Mouse (Mus musculus): ENCODE data around the gene Fbxo17. TPM values are rescaled to one million over a fixed set of nuclear protein-coding genes. Genes with fewer than 3 reads are reported as not detected.

Gene Fbxo17
- polyA plus RNA-seq, 1 experiment from 2014 or later, result 21.6 TPM

DNA sequence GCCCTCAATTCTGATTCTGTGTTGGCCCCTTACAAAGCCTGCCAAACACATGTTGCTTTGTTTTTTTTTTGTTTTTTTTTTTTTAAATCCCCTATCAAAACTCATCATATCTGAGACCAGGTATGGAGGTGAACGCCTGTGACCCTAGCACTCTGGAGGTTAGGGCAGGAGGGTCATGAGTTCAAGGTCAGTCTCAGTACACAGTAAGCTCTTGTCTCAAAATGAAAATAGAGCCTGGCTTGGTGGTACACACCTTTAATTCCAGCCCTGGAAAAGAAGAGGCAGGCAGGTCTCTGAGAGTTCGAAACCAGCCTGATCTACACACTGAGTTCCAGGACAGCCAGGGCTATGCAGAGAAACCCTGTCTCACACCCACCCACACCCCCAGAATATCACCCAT is 3.0 kb downstream of the Fbxo17 start:
- no peak overlapping the region for H3K9ac ChIP-seq
- WGBS, result 76% methylated on average over 2 of the region's 2 CpGs
- no peak overlapping the region for H3K27ac ChIP-seq
- H3K36me3 ChIP-seq, result peaks cover 5% of the 10 kb centered on the region
- no peak overlapping the region for H3K4me3 ChIP-seq
- H3K4me2 ChIP-seq, result no peak overlapping the region
- H3K27me3 ChIP-seq, result no peaks in the 10 kb centered on the region
- ATAC-seq (ENCODE audit: insufficient number of reproducible peaks, insufficient read depth, low FRiP score, low TSS enrichment, low read depth), result no peak
- H3K9me3 ChIP-seq, result no peaks in the 10 kb centered on the region
- H3K4me1 ChIP-seq, result peaks cover 18% of the 10 kb centered on the region

DNA sequence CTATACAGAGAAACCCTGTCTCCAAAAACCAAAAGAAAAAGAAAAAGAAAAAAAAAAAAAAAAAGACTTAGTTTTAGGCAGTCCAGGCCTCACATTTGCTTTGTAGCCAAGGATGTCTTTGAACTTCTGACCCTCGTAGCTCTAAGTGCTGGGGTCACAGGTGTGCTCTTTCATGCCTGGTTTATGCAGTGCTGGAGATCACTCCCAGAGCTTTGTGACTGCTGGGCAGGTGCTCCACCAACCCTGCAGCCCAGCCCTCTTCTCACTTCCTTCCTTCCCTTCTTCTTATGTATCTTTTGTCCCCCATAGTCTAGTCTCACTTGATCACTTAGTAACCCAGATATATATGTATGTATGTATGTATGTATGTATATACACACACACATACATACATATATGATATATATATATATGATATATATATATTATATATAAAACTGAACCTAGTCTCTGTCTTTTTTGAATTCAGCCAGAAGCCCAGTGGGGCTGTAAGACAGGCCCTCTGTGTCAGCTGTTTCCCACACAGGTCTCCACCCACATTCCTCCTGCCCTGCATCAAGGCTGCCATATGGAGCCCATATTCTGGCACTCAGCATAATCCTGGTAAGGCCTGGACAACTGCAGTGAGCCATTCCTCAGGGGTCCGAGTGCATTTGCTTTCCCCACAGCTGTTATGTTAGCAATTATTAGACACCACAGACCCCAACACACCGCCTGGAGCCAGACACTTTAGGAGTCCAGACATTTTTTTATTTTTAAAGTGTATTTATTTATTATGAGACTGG is 4.3 kb downstream of the Fbxo17 start:
- Histone ChIP-seq H3K4me1 (peaks cover 13% of the 10 kb centered on the region), H3K27ac (no peak overlapping the region; the same call in 1 of the 2 replicates), H3K9ac (no peak overlapping the region), H3K9me3 (no peaks in the 10 kb centered on the region), H3K27me3 (no peaks in the 10 kb centered on the region), H3K4me3 (no peak overlapping the region), H3K4me2 (no peak overlapping the region), H3K36me3 (peaks cover 13% of the 10 kb centered on the region)
- no peak for ATAC-seq (ENCODE audit: insufficient number of reproducible peaks, insufficient read depth, low FRiP score, low TSS enrichment, low read depth)
- 51% methylated on average over 3 of the region's 3 CpGs for WGBS

DNA sequence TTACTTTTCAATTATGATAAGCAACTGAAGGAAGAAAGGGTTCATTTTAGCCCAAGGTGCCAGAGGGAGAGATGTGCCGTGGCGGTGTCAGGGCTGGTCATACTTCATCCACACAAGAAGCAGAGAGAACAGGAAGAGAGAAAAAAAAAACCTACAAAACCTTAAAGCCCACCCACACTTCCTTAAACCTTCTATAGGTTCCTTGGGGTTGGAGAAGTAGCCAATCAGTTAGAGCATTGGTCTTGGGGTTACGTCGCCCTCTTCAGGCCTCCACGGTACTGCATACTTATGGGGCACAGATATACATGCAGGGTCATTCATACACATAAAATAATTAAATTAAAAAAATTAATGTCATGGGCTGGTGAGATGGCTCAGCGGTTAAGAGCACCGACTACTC is 5.5 kb downstream of the Fbxo17 start:
- no peak overlapping the region for H3K4me3 ChIP-seq
- no peak overlapping the region for H3K9ac ChIP-seq
- no peak overlapping the region for H3K4me2 ChIP-seq
- no peaks in the 10 kb centered on the region for H3K27me3 ChIP-seq
- 93% methylated on average over 7 of the region's 7 CpGs for WGBS
- ATAC-seq (ENCODE audit: insufficient number of reproducible peaks, insufficient read depth, low FRiP score, low TSS enrichment, low read depth), result no peak
- peaks cover 13% of the 10 kb centered on the region for H3K4me1 ChIP-seq
- H3K36me3 ChIP-seq, result peaks cover 13% of the 10 kb centered on the region
- no peak overlapping the region for H3K27ac ChIP-seq
- no peaks in the 10 kb centered on the region for H3K9me3 ChIP-seq

DNA sequence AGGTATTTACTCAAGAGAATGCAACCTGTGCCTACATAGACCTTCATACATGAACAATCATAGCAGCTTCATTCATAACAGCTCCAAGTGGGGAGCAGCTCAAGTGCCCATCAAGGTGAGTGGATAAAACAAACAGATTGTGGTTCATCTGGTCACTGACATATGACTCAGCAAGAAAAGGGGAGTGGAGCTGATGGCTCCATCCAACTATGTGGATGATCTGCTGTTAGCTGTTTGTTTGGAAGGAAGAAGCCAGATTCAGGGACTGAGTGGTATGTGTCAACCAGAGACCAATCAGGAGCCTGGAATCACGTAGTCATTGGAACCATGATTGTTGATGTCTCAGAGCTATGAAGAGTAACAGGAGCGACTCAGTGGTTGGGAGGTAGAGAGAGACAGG is 8.0 kb downstream of the Fbxo17 start:
- no peak overlapping the region for H3K4me3 ChIP-seq
- 0 out of 2 replicates have a peak, but pooled peaks cover 4% of the 10 kb centered on the region for H3K4me1 ChIP-seq
- H3K9ac ChIP-seq, result no peak overlapping the region
- ATAC-seq (ENCODE audit: insufficient number of reproducible peaks, insufficient read depth, low FRiP score, low TSS enrichment, low read depth), result no peak
- H3K27me3 ChIP-seq, result no peaks in the 10 kb centered on the region
- no peak overlapping the region for H3K4me2 ChIP-seq
- no peaks in the 10 kb centered on the region for H3K9me3 ChIP-seq
- peaks cover 13% of the 10 kb centered on the region for H3K36me3 ChIP-seq
- 92% methylated on average over 2 of the region's 2 CpGs for WGBS
- H3K27ac ChIP-seq, result no peak overlapping the region

DNA sequence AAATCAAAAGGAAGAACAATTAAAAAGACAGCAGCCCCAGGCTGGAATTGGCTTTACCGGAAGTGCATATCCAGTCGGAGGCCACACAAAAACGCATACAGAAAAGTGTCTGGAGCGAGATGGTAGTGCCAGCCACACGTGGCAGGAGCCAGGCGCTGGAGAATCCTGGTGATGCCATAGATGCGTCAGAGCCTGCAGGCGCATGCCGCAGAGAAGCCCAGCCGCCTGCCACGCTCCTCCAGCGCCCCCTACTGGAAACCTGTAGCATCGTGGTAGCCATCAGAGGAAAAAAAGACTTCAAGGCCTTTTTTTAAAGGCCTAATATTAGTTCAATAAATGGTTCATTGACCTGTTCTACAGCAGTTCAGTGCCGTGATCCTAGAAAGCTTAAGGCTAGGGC is 10.0 kb downstream of the Fbxo17 start:
- WGBS, result 7% methylated on average over 14 of the region's 14 CpGs
- Histone ChIP-seq H3K4me2 (peak overlapping the region; percentile 37), H3K4me1 (0 out of 2 replicates have a peak, but pooled peaks cover 4% of the 10 kb centered on the region), H3K4me3 (0 out of 2 replicates have a peak overlapping the region, but pooled peaks have one; percentile 9), H3K36me3 (peaks cover 23% of the 10 kb centered on the region), H3K27me3 (no peaks in the 10 kb centered on the region), H3K27ac (no peak overlapping the region), H3K9ac (no peak overlapping the region), H3K9me3 (no peaks in the 10 kb centered on the region; the same call in 1 of the 2 replicates)
- no peak for ATAC-seq (ENCODE audit: insufficient number of reproducible peaks, insufficient read depth, low FRiP score, low TSS enrichment, low read depth)

DNA sequence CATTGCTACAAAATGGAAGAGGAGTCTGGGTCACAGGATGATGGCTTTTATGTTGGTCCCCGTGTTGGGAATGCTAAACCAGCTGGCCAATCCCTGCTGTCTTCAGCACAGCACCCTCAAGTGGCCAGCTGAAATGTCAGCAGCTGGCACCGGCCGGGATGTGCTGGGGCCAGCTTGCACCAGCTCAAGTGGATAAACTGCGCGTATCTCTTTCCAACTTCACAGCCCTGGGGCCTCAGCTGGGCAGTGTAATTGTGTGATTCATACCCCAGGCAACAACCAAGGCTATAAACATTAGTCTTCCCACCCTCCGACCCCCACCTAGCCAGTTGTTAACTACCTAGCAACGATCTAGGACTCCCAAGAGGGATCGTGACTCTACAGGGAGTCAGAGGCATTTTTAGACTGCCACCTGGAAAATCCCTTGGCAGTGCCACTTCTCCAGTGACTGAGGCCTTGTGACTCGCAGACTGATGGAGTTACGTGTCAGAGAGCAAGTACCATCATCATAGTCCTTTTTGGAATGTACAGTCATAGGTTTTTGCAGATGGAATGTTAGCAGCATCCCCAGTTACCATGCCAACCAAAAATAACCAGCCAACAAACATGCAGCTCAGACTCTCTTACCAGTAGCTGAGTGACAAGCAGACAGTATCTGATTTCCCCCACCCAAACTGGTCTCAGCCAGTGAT is 11.2 kb downstream of the Fbxo17 start:
- Histone ChIP-seq H3K9me3 (no peaks in the 10 kb centered on the region; the same call in 1 of the 2 replicates), H3K4me1 (peaks cover 10% of the 10 kb centered on the region), H3K4me3 (no peak overlapping the region), H3K4me2 (no peak overlapping the region), H3K27me3 (peaks cover 5% of the 10 kb centered on the region), H3K36me3 (peaks cover 23% of the 10 kb centered on the region), H3K27ac (no peak overlapping the region), H3K9ac (no peak overlapping the region)
- 59% methylated on average over 10 of the region's 10 CpGs for WGBS
- no peak for ATAC-seq (ENCODE audit: insufficient number of reproducible peaks, insufficient read depth, low FRiP score, low TSS enrichment, low read depth)

DNA sequence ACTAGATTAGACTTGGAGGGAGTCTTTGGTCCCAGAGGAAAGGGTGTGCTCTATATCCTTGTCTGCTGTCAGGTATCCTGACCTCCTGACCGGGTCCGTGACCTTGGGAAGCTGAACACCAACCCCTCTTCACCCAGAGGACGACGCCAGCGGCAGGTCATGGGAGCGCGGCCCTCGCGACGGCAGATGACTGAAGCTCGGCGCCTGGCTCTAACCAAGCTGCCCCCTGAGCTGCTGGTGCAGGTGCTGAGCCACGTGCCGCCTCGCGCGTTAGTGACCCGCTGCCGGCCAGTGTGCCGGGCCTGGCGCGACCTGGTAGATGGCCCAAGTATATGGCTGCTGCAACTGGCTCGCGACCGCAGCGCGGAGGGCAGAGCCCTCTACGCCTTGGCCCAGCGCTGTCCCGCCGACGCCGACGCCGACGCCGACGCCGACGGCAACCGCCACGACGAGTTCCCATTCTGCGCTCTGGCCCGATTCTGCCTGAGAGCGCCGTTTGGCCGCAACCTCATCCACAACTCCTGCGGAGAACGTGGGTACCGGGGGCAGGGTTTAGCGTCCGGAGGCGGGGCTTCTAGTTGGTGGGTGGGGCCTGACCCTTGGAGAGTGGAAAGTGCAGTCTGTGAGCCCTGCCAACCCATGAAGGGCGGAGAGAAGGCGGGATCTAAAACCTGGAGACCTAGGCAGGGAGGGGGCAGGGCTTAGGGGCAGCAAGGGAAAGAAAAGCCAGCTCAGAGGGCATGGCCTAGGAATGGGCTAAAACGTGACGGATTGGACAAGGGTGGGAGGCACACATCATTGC is 15.9 kb downstream of the Fbxo17 start:
- Histone ChIP-seq H3K4me3 (peak overlapping the region; percentile 49), H3K4me1 (peaks cover 12% of the 10 kb centered on the region), H3K27ac (peak overlapping the region; percentile 16; the same call in 1 of the 2 replicates), H3K36me3 (peaks cover 36% of the 10 kb centered on the region), H3K9me3 (no peaks in the 10 kb centered on the region; the same call in 1 of the 2 replicates), H3K4me2 (peak overlapping the region; percentile 84), H3K27me3 (peaks cover 5% of the 10 kb centered on the region), H3K9ac (peak overlapping the region; percentile 69)
- peak; percentile 70 for ATAC-seq (ENCODE audit: insufficient number of reproducible peaks, insufficient read depth, low FRiP score, low TSS enrichment, low read depth)
- 3% methylated on average over 58 of the region's 58 CpGs for WGBS

DNA sequence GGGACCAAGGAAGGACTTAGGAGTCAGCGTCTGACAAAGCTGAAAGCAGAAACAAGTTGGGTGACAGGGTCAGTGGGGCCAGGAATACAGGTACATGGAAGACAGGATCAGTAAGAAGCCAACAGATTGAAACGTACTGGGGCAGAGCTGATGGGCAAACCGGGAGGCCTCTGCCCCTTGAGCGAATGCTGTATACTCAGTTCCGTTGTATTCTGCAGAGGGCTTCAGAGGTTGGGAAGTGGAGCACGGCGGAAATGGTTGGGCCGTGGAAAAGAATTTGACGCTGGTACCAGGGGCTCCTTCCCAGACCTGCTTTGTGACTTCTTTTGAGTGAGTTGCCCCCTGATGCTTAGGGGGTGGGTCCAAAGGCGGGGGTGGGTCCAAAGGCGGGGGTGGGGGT is 16.6 kb downstream of the Fbxo17 start:
- Histone ChIP-seq H3K4me1 (peaks cover 12% of the 10 kb centered on the region), H3K9ac (peak overlapping the region; percentile 69; the same call in 1 of the 2 replicates), H3K4me3 (peak overlapping the region; percentile 49), H3K36me3 (peaks cover 43% of the 10 kb centered on the region), H3K9me3 (no peaks in the 10 kb centered on the region; the same call in 1 of the 2 replicates), H3K27ac (peak overlapping the region; percentile 16; the same call in 1 of the 2 replicates), H3K27me3 (peaks cover 5% of the 10 kb centered on the region), H3K4me2 (peak overlapping the region; percentile 84)
- no peak for ATAC-seq (ENCODE audit: insufficient number of reproducible peaks, insufficient read depth, low FRiP score, low TSS enrichment, low read depth)
- WGBS, result 17% methylated on average over 11 of the region's 11 CpGs

DNA sequence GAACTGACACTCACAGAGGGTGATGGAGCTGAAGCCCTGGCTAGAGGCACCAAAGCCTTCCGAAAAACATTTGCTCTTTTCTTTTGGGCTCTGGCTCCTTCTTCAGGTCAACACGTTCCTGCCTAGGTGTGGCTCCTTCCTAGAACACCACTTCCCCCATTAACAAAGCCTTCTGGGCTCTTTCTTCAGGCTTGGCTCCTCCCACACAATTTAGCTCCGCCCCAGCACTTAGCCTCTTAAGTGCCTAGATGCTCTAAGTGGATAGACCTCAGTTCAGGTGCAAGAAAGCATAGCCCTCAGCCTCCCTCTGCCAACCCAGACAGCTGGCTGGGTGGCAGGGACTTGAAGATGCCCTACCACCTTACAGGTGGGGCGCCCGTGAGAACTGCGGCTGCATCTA is 19.1 kb downstream of the Fbxo17 start:
- ATAC-seq (ENCODE audit: insufficient number of reproducible peaks, insufficient read depth, low FRiP score, low TSS enrichment, low read depth), result no peak
- WGBS, result 86% methylated on average over 6 of the region's 6 CpGs
- H3K4me2 ChIP-seq, result no peak overlapping the region

DNA sequence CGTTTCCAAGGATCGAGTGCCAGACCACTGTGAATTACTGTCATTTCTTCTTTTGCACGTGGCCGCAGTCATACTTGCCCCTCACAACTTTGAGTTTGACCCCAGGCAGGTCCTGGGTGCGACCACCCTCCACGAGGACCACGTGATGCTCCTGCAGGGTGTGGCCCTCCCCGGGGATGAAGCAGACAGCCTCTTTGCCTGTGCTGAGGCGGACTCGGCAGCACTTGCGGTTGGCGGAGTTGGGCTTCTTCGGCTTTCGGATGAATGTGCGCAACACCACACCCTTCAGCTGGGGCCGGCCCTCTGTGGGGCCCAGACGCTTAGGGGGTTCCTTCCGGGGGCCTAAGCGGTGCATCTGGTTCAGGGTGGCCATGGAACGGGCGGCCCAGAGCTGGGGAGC is 23.2 kb downstream of the Fbxo17 start:
- Histone ChIP-seq H3K9me3 (no peaks in the 10 kb centered on the region), H3K4me3 (no peak overlapping the region), H3K36me3 (peaks cover 61% of the 10 kb centered on the region), H3K4me2 (no peak overlapping the region), H3K27ac (no peak overlapping the region), H3K4me1 (peaks cover 18% of the 10 kb centered on the region), H3K27me3 (no peaks in the 10 kb centered on the region), H3K9ac (no peak overlapping the region)
- WGBS, result 93% methylated on average over 21 of the region's 21 CpGs
- no peak for ATAC-seq (ENCODE audit: insufficient number of reproducible peaks, insufficient read depth, low FRiP score, low TSS enrichment, low read depth)

More for the DNA sequence above, 19.1 kb downstream of the Fbxo17 start:
- no peak overlapping the region for H3K27ac ChIP-seq
- no peak overlapping the region for H3K9ac ChIP-seq
- H3K4me3 ChIP-seq, result no peak overlapping the region
- peaks cover 64% of the 10 kb centered on the region for H3K36me3 ChIP-seq
- H3K27me3 ChIP-seq, result peaks cover 5% of the 10 kb centered on the region
- H3K9me3 ChIP-seq, result no peaks in the 10 kb centered on the region; the same call in 1 of the 2 replicates
- peaks cover 15% of the 10 kb centered on the region for H3K4me1 ChIP-seq

DNA sequence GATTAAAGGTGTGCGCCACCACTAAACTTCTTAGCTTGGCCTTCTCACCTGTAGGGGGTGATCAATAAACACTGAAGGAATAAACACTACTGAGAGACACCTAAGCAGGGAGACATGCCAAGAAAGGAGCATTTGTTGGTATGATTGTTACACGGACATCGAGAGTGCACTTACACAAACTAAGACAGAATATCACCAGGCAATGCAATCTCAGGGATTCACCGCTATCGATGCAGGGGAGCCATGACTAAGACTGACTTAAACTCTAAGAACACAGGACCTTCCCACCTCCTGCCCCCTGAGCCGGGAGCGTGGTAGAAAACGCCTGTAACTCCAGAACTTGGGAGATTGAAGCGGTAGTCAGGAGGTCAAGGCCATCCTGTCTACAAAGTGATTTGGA is 24.3 kb downstream of the Fbxo17 start:
- Histone ChIP-seq H3K4me2 (peak overlapping the region; percentile 87), H3K27me3 (no peaks in the 10 kb centered on the region), H3K4me1 (peaks cover 18% of the 10 kb centered on the region), H3K9ac (peak overlapping the region; percentile 88), H3K9me3 (no peaks in the 10 kb centered on the region), H3K36me3 (peaks cover 63% of the 10 kb centered on the region), H3K27ac (no peak overlapping the region), H3K4me3 (peak overlapping the region; percentile 78)
- 40% methylated on average over 9 of the region's 9 CpGs for WGBS
- no peak for ATAC-seq (ENCODE audit: insufficient number of reproducible peaks, insufficient read depth, low FRiP score, low TSS enrichment, low read depth)
